Mouse (Mus musculus): ENCODE measurements around the gene Plod1.

DNA sequence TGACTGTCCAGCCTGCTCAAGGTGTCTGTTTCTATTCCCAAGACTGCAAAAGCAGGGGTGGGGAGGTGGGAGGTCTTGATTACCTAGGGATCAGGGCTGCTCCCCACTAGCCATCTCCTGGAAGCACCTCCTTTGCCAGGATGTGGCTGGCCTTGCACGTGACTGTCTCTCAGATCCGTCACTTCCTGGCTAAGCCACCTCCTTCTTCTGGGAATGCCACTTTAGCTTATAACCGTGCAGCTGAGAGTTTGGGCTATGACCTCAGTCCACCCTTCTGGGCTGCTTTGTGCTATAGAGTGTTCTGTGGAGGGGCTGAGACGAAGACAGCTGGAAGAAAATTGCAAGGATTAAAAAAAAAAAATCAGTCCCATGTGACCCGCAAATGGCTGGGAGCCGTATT lies 26.2 kb upstream of the Plod1 start:
- no peak for TF ChIP-seq CTCF (IDR thresholded peaks at IDR 0.05; ENCODE audit: borderline replicate concordance, insufficient read depth, low read length)
- TF ChIP-seq POLR2A (IDR thresholded peaks at IDR 0.05; ENCODE audit: low read depth, low read length) = no peak
